Mouse (Mus musculus) forebrain, embryonic 14.5 days (tissue): Measurements from ENCODE around the gene Akap10. TPM values are rescaled to one million over a fixed set of nuclear protein-coding genes. Genes with fewer than 3 reads are reported as not detected.
"Not testable (repeated sequence)": the region's sequence is repeated elsewhere in the genome, so short reads cannot be mapped to it uniquely, and the experiment has no call there.

ENCODE experiments used
- ATAC-seq: fragments of 200-750 bp; cut with Nextera tagmentation; 2 replicates; pipeline ENCODE4 v1.8.0; 2017; ENCODE audit warnings: mild to moderate bottlenecking, moderate library complexity
- DNase-seq: peaks from one replicate; pipeline ENCODE4 v3.0.0-alpha.2; 2015; ENCODE audit warnings: low spot score
- H3K27ac ChIP-seq: fragments of 300-500 bp; sonication (generic); 2 replicates; pipeline ENCODE4 v1.5.1; 2014; ENCODE audit warnings: low read depth, mild to moderate bottlenecking, control low read depth, low read length, moderate library complexity
- H3K27me3 ChIP-seq: fragments of 300-500 bp; sonication (generic); replicated peaks from 2 replicates; pipeline ENCODE4 v1.6.1; 2014; ENCODE audit warnings: low read length, control low read depth, mixed read lengths; ENCODE audit not compliant: control insufficient read depth, insufficient read depth
- H3K36me3 ChIP-seq: fragments of 300-500 bp; sonication (generic); 2 replicates; pipeline ENCODE4 v1.6.1; 2014; ENCODE audit warnings: low read length, control low read depth; ENCODE audit not compliant: control insufficient read depth, insufficient read depth
- H3K4me1 ChIP-seq: fragments of 300-500 bp; sonication (generic); 2 replicates; pipeline ENCODE4 v1.6.1; 2014; ENCODE audit warnings: antibody characterized with exemption, low read length, control low read depth; ENCODE audit not compliant: control insufficient read depth, insufficient read depth
- H3K4me2 ChIP-seq: fragments of 300-500 bp; sonication (generic); 2 replicates; pipeline ENCODE4 v1.6.1; 2014; ENCODE audit warnings: mild to moderate bottlenecking, control low read depth, low read length
- H3K4me3 ChIP-seq: fragments of 300-500 bp; sonication (generic); 2 replicates; pipeline ENCODE4 v1.5.1; 2014; ENCODE audit warnings: low read depth, low read length, control low read depth
- H3K9ac ChIP-seq: fragments of 300-500 bp; sonication (generic); 2 replicates; pipeline ENCODE4 v1.6.1; 2014; ENCODE audit warnings: mild to moderate bottlenecking, low read length, control low read depth, moderate library complexity
- H3K9me3 ChIP-seq: fragments of 300-500 bp; sonication (generic); replicated peaks from 2 replicates; pipeline ENCODE4 v1.6.1; 2016; ENCODE audit warnings: low read length, control low read depth, mixed read lengths; ENCODE audit not compliant: control insufficient read depth
- WGBS: fragments of 180-500 bp; shearing (Covaris S2); extraction: QIAGEN DNeasy Blood & Tissue Kit; methylation state at CpG from one replicate; pipeline ENCODE4 v1.1.7; 2014; 5-methylcytosine and 5-hydroxymethylcytosine counted together
- polyA plus RNA-seq: library from polyadenylated mRNA; unstranded; fragments of >200 nt; fragmentation: Nextera tagmentation; extraction: Ambion mirVana; gene quantifications from 2 replicates; pipeline ENCODE4 v1.2.1, GENCODE M21; 2014

Gene Akap10
- polyA plus RNA-seq, 1 experiment from 2014 or later: 8.9 TPM

GRCm38 (mm10) chr11:61962684-61963083 is 32.6 kb upstream of the Akap10 start:
- H3K36me3 ChIP-seq: no peaks in the 10 kb centered on the region
- WGBS: 84% methylated on average over 6 of the region's 6 CpGs
- no peak for ATAC-seq

GRCm38 (mm10) chr11:61960096-61960495 is 30.0 kb upstream of the Akap10 start:
- no peak for ATAC-seq

More at GRCm38 (mm10) chr11:61962684-61963083, 32.6 kb upstream of the Akap10 start:
- DNase-seq: no peak
- Histone ChIP-seq H3K9me3 (no peaks in the 10 kb centered on the region), H3K4me2 (no peak overlapping the region), H3K9ac (no peak overlapping the region), H3K4me1 (no peaks in the 10 kb centered on the region), H3K4me3 (no peak overlapping the region), H3K27ac (no peak overlapping the region), H3K27me3 (peaks cover 3% of the 10 kb centered on the region; the same call in 1 of the 2 replicates)

GRCm38 (mm10) chr11:61958706-61959105 is 28.7 kb upstream of the Akap10 start:
- DNase-seq, H3K36me3 ChIP-seq, H3K27me3 ChIP-seq, H3K9ac ChIP-seq, H3K27ac ChIP-seq, H3K4me1 ChIP-seq, H3K9me3 ChIP-seq, ATAC-seq, H3K4me3 ChIP-seq, H3K4me2 ChIP-seq: not testable (repeated sequence)
- 64% methylated on average over 6 of the region's 6 CpGs for whole genome bisulfite sequencing

More at GRCm38 (mm10) chr11:61960096-61960495, 30.0 kb upstream of the Akap10 start:
- peaks cover 3% of the 10 kb centered on the region; the same call in 1 of the 2 replicates for H3K27me3 ChIP-seq
- H3K9ac ChIP-seq: no peak overlapping the region
- H3K9me3 ChIP-seq: no peaks in the 10 kb centered on the region
- no peak for DNase-seq
- 82% methylated on average over 2 of the region's 2 CpGs for WGBS
- no peaks in the 10 kb centered on the region for H3K36me3 ChIP-seq
- H3K4me2 ChIP-seq: no peak overlapping the region
- no peaks in the 10 kb centered on the region for H3K4me1 ChIP-seq
- no peak overlapping the region for H3K4me3 ChIP-seq
- H3K27ac ChIP-seq: no peak overlapping the region

GRCm38 (mm10) chr11:61957296-61957813 is 27.3 kb upstream of the Akap10 start:
- Histone ChIP-seq H3K4me3 (peak overlapping the region; percentile 63), H3K9me3 (no peaks in the 10 kb centered on the region), H3K4me1 (no peaks in the 10 kb centered on the region), H3K4me2 (peak overlapping the region; percentile 100), H3K27ac (no peak overlapping the region), H3K27me3 (peaks cover 3% of the 10 kb centered on the region; the same call in 1 of the 2 replicates), H3K36me3 (no peaks in the 10 kb centered on the region), H3K9ac (peak overlapping the region; percentile 64)
- no peak; the same call in 1 of the 2 replicates for ATAC-seq
- WGBS: 4% methylated on average over 25 of the region's 25 CpGs
- DNase-seq: peak; percentile 69

GRCm38 (mm10) chr11:61956572-61957295 is 26.7 kb upstream of the Akap10 start, which contains the start of gene Specc1:
Gene Specc1, plus strand, starts transcription at chr11:61956763.
- Histone ChIP-seq H3K4me3 (peak within 1 kb of the TSS; percentile 63), H3K36me3 (no peaks in the 10 kb centered on the region), H3K4me2 (peak within 1 kb of the TSS; percentile 100), H3K27me3 (peaks cover 3% of the 10 kb centered on the region; the same call in 1 of the 2 replicates), H3K9me3 (no peaks in the 10 kb centered on the region), H3K27ac (no peak within 1 kb of the TSS), H3K4me1 (no peaks in the 10 kb centered on the region), H3K9ac (peak within 1 kb of the TSS; percentile 64)
- under 1% methylated on average over 58 of the region's 58 CpGs for WGBS
- DNase-seq: peak; percentile 92
- peak; percentile 96 for ATAC-seq

- DNase-seq (no peak), ATAC-seq (no peak)
- H3K9ac ChIP-seq: no peak overlapping the region
- no peaks in the 10 kb centered on the region for H3K4me1 ChIP-seq
- H3K36me3 ChIP-seq: no peaks in the 10 kb centered on the region
- WGBS: 86% methylated on average over 6 of the region's 6 CpGs
- H3K27me3 ChIP-seq: peaks cover 3% of the 10 kb centered on the region; the same call in 1 of the 2 replicates
- no peak overlapping the region for H3K27ac ChIP-seq
- no peak overlapping the region for H3K4me3 ChIP-seq
- no peak overlapping the region for H3K4me2 ChIP-seq
- no peaks in the 10 kb centered on the region for H3K9me3 ChIP-seq
These were observed 25.9 kb upstream of the Akap10 start for GRCm38 (mm10) chr11:61955951-61956350.

GRCm38 (mm10) chr11:61955136-61955535 is 25.1 kb upstream of the Akap10 start:
- Histone ChIP-seq H3K27ac (no peak overlapping the region), H3K27me3 (peaks cover 3% of the 10 kb centered on the region; the same call in 1 of the 2 replicates), H3K36me3 (no peaks in the 10 kb centered on the region), H3K4me3 (no peak overlapping the region), H3K9ac (no peak overlapping the region), H3K4me2 (no peak overlapping the region), H3K4me1 (no peaks in the 10 kb centered on the region), H3K9me3 (no peaks in the 10 kb centered on the region)
- no peak for ATAC-seq
- no peak for DNase-seq
- 84% methylated on average over 6 of the region's 6 CpGs for WGBS

- Histone ChIP-seq H3K36me3 (no peaks in the 10 kb centered on the region), H3K27me3 (no peaks in the 10 kb centered on the region), H3K9ac (no peak overlapping the region), H3K4me3 (no peak overlapping the region), H3K4me1 (no peaks in the 10 kb centered on the region), H3K4me2 (no peak overlapping the region), H3K9me3 (no peaks in the 10 kb centered on the region), H3K27ac (no peak overlapping the region)
- WGBS: 17% methylated on average over 10 of the region's 10 CpGs
- DNase-seq (peak; percentile 86), ATAC-seq (no peak)
These were observed 20.6 kb upstream of the Akap10 start for GRCm38 (mm10) chr11:61950632-61951031.

- Histone ChIP-seq H3K36me3 (no peaks in the 10 kb centered on the region), H3K9ac (no peak overlapping the region), H3K4me3 (no peak overlapping the region), H3K4me1 (no peaks in the 10 kb centered on the region), H3K4me2 (no peak overlapping the region), H3K27me3 (no peaks in the 10 kb centered on the region), H3K9me3 (no peaks in the 10 kb centered on the region), H3K27ac (no peak overlapping the region)
- DNase-seq (peak; percentile 76), ATAC-seq (no peak)
- WGBS: 4% methylated on average over 3 of the region's 3 CpGs
These were observed 19.3 kb upstream of the Akap10 start for GRCm38 (mm10) chr11:61949315-61949714.
